8 mouse cellular contexts compared by ENCODE assay signal in genomic region chr4:126105131-126105783, GRCm38 (mm10). TPM values are rescaled to one million over a fixed set of nuclear protein-coding genes. Genes with fewer than 3 reads are reported as not detected.
DNase-seq lines count a peak whose midpoint lies in the region; ATAC-seq and TF ChIP-seq lines count a peak whose summit lies in the region.

No protein-coding gene starts in this region.

- WGBS in heart, embryonic 16.5 days = 62% methylated on average over 7 of the region's 7 CpGs
- WGBS in liver, postnatal 0 days (ENCODE audit: insufficient replicate concordance) = 73% methylated on average over 7 of the region's 7 CpGs

- peak; percentile 82 for DNase-seq in heart, adult 11 months
- DNase-seq in heart, postnatal 25 days (ENCODE audit: low spot score) = no peak
- DNase-seq in CH12.LX (ENCODE audit: extremely low read depth) = no peak
- DNase-seq in liver, postnatal 0 days = no peak
- DNase-seq in adipocyte (ENCODE audit: low spot score) = no peak
- DNase-seq in adrenal gland, postnatal 10 days = no peak
- no peak for DNase-seq in layer of hippocampus, adult 9-11 months

- H3K4me2 ChIP-seq in CH12.LX (ENCODE audit: insufficient read depth, low read depth, poor library complexity, severe bottlenecking) = peak overlapping the region; percentile 99
- H3K4me2 ChIP-seq in heart, embryonic 16.5 days (ENCODE audit: low read depth, low read length) = peak overlapping the region; percentile 97
- H3K4me2 ChIP-seq in liver, postnatal 0 days (ENCODE audit: low read depth, low read length) = peak overlapping the region; percentile 99

- peaks cover 0 to 37% of the 10 kb centered on the region in 2 experiments for H3K36me3 ChIP-seq in CH12.LX (replicated peaks in 1 of 2; ENCODE audit: control insufficient read depth in 1 of 2, insufficient read depth in 1 of 2, low read length in 1 of 2)
- no peaks in the 10 kb centered on the region for H3K36me3 ChIP-seq in heart, embryonic 16.5 days (ENCODE audit: control insufficient read depth, insufficient read depth)
- no peaks in the 10 kb centered on the region for H3K36me3 ChIP-seq in liver, postnatal 0 days (replicated peaks; ENCODE audit: insufficient read depth, low read length)

- H3K79me2 ChIP-seq in CH12.LX (replicated peaks; ENCODE audit: control insufficient read depth, extremely low read depth, insufficient read depth, poor library complexity, severe bottlenecking) = peaks cover 56% of the 10 kb centered on the region

- intact Hi-C loops in heart, postnatal 25 days (cut with DNase I) = no loop called here

- no peak for TF ChIP-seq CTCF in CH12.LX (conservative IDR thresholded peaks at IDR 0.05 in 1 of 2, IDR thresholded peaks at IDR 0.05 in 1 of 2; ENCODE audit: low read depth in 2 of 2, low read length in 2 of 2)
- TF ChIP-seq CTCF in liver, postnatal 0 days (IDR thresholded peaks at IDR 0.05; ENCODE audit: low read depth) = no peak

- no peak for TF ChIP-seq RAD21 in CH12.LX (IDR thresholded peaks at IDR 0.05; ENCODE audit: low read depth, low read length)

- in situ Hi-C loops in CH12.LX (cut with MboI; ENCODE audit: low pct_ligation_motif_present, low pct_unique_long_range_greater_than_20kb, low sequenced_read_pairs) = no loop called here

- TF ChIP-seq POLR2A in CH12.LX (IDR thresholded peaks at IDR 0.05; ENCODE audit: low read depth, low read length) = no peak

- ATAC-seq in heart, embryonic 16.5 days (replicated peaks; ENCODE audit: extremely low read depth, insufficient read depth, low FRiP score) = no peak
- no peak for ATAC-seq in liver, postnatal 0 days

- dilution Hi-C loops in CH12.LX (cut with MboI; ENCODE audit: extremely low pct_ligation_motif_present, extremely low pct_unique_long_range_greater_than_20kb, low sequenced_read_pairs) = no loop called here

- H3K4me1 ChIP-seq in CH12.LX (ENCODE audit: control insufficient read depth in 1 of 2, insufficient read depth in 2 of 2) = peaks cover 31 to 78% of the 10 kb centered on the region in 2 experiments
- H3K4me1 ChIP-seq in heart, embryonic 16.5 days (ENCODE audit: control insufficient read depth, insufficient read depth, low read length) = peaks cover 56% of the 10 kb centered on the region
- H3K4me1 ChIP-seq in liver, postnatal 0 days (ENCODE audit: insufficient read depth) = peaks cover 62% of the 10 kb centered on the region

- peak overlapping the region; percentile 74 to 94 (median 88) for H3K4me3 ChIP-seq in CH12.LX (replicated peaks in 1 of 3; ENCODE audit: low read depth in 2 of 3, low read length in 2 of 3, poor library complexity in 1 of 3)
- peak overlapping the region; percentile 91 for H3K4me3 ChIP-seq in heart, embryonic 16.5 days (ENCODE audit: low read length)
- H3K4me3 ChIP-seq in liver, postnatal 0 days (ENCODE audit: low read depth, low read length) = peak overlapping the region; percentile 90; the same call in 1 of the 2 replicates

- TF ChIP-seq EP300 in CH12.LX (IDR thresholded peaks at IDR 0.05; ENCODE audit: low read length) = no peak
- TF ChIP-seq EP300 in liver, postnatal 0 days (IDR thresholded peaks at IDR 0.05; ENCODE audit: low read depth) = no peak

- H3K9me3 ChIP-seq in CH12.LX (replicated peaks; ENCODE audit: low read length) = no peaks in the 10 kb centered on the region
- no peaks in the 10 kb centered on the region for H3K9me3 ChIP-seq in heart, embryonic 16.5 days (replicated peaks; ENCODE audit: control insufficient read depth, low read length)
- no peaks in the 10 kb centered on the region for H3K9me3 ChIP-seq in liver, postnatal 0 days (ENCODE audit: low read length)

- H3K27ac ChIP-seq in CH12.LX (ENCODE audit: insufficient read depth, low read depth) = peak overlapping the region; percentile 72
- no peak overlapping the region for H3K27ac ChIP-seq in heart, embryonic 16.5 days (ENCODE audit: low read length)
- H3K27ac ChIP-seq in liver, postnatal 0 days (ENCODE audit: low read depth) = peak overlapping the region; percentile 94; the same call in 1 of the 2 replicates

- H3K9ac ChIP-seq in CH12.LX (ENCODE audit: insufficient read depth, low read depth) = peak overlapping the region; percentile 96
- peak overlapping the region; percentile 93; the same call in 1 of the 2 replicates for H3K9ac ChIP-seq in heart, embryonic 16.5 days (ENCODE audit: low read length)
- H3K9ac ChIP-seq in liver, postnatal 0 days (replicated peaks) = peak overlapping the region; percentile 89; the same call in 1 of the 2 replicates

- no peaks in the 10 kb centered on the region for H3K27me3 ChIP-seq in CH12.LX (replicated peaks)
- no peaks in the 10 kb centered on the region for H3K27me3 ChIP-seq in heart, embryonic 16.5 days (ENCODE audit: control insufficient read depth, insufficient read depth, low read length)
- no peaks in the 10 kb centered on the region for H3K27me3 ChIP-seq in liver, postnatal 0 days (ENCODE audit: insufficient read depth, low read length)

TF ChIP-seq in CH12.LX, 34 proteins besides CTCF, POLR2A, EP300 and RAD21:
- TF ChIP-seq MAFK (IDR thresholded peaks at IDR 0.05; ENCODE audit: insufficient replicate concordance, low read length) (0 out of 2 replicates have a peak, but pooled peaks have one; percentile 23), NRF1 (IDR thresholded peaks at IDR 0.05; ENCODE audit: low read depth, low read length) (no peak), ETS1 (conservative IDR thresholded peaks at IDR 0.05; ENCODE audit: low read depth, low read length) (0 out of 2 replicates have a peak, but pooled peaks have one; percentile 16), UBTF (IDR thresholded peaks at IDR 0.05; ENCODE audit: low read depth, low read length) (0 out of 2 replicates have a peak, but pooled peaks have one; percentile 50), ZMIZ1 (IDR thresholded peaks at IDR 0.05; ENCODE audit: low read depth, low read length) (no peak), IRF4 (IDR thresholded peaks at IDR 0.05; ENCODE audit: low read depth, low read length) (0 out of 2 replicates have a peak, but pooled peaks have one; percentile 16), PAX5 (IDR thresholded peaks at IDR 0.05; ENCODE audit: low read length) (no peak), MXI1 (IDR thresholded peaks at IDR 0.05; ENCODE audit: low read depth, low read length) (peak; percentile 29; the same call in 1 of the 2 replicates), TBP (conservative IDR thresholded peaks at IDR 0.05; ENCODE audit: low read depth, low read length) (no peak)

RNA-seq across cellular contexts. Expression of gene Stk40, which starts 1.5 kb away (rescaled TPM):
- 10 to 100 TPM; 37.6 to 38.7 TPM for total RNA-seq in heart, postnatal 25 days (2021)
- total RNA-seq in CH12.LX (2012; rRNA removed) = 12.0 and 16.4 TPM in 2 replicates
- total RNA-seq in CH12.LX (2014; rRNA removed) = 6.4 and 8.6 TPM in 2 replicates
- 30.4 and 33.0 TPM in 2 replicates for polyA plus RNA-seq in CH12.LX (2012; ENCODE audit: insufficient read length, low read depth)
- 24.5 and 26.6 TPM in 2 replicates for polyA plus RNA-seq in heart, embryonic 16.5 days (2015; fragmentation: Nextera tagmentation; extraction: Ambion mirVana)
- polyA plus RNA-seq in liver, postnatal 0 days (2015; fragmentation: Nextera tagmentation; extraction: Ambion mirVana) = 11.3 and 12.1 TPM in 2 replicates
- total RNA-seq in adrenal gland, postnatal 10 days (2021) = 10 to 100 TPM; 48.4 to 53.0 TPM

RNA-seq across cellular contexts. Expression of gene Lsm10, which starts 8.8 kb away (rescaled TPM):
- total RNA-seq in heart, postnatal 25 days (2021) = 10 to 100 TPM; 10.7 to 12.1 TPM
- total RNA-seq in CH12.LX (2012; rRNA removed) = 48.4 and 52.1 TPM in 2 replicates
- 54.1 and 63.9 TPM in 2 replicates for total RNA-seq in CH12.LX (2014; rRNA removed)
- 38.1 and 49.2 TPM in 2 replicates for polyA plus RNA-seq in CH12.LX (2012; ENCODE audit: insufficient read length, low read depth)
- 41.7 and 47.2 TPM in 2 replicates for polyA plus RNA-seq in heart, embryonic 16.5 days (2015; fragmentation: Nextera tagmentation; extraction: Ambion mirVana)
- 24.7 and 27.7 TPM in 2 replicates for polyA plus RNA-seq in liver, postnatal 0 days (2015; fragmentation: Nextera tagmentation; extraction: Ambion mirVana)
- 10 to 100 TPM; 18.2 to 23.2 TPM for total RNA-seq in adrenal gland, postnatal 10 days (2021)

RNA-seq across cellular contexts. Expression of gene Eva1b, which starts 42.3 kb away (rescaled TPM):
- 10 to 100 TPM; 15.2 to 17.6 TPM for total RNA-seq in heart, postnatal 25 days (2021)
- 3.5 and 4.3 TPM in 2 replicates for total RNA-seq in CH12.LX (2012; rRNA removed)
- 0.97 and 1.3 TPM in 2 replicates for total RNA-seq in CH12.LX (2014; rRNA removed)
- 0.93 and 1.3 TPM in 2 replicates for polyA plus RNA-seq in CH12.LX (2012; ENCODE audit: insufficient read length, low read depth)
- 29.5 TPM in 2 replicates for polyA plus RNA-seq in heart, embryonic 16.5 days (2015; fragmentation: Nextera tagmentation; extraction: Ambion mirVana)
- polyA plus RNA-seq in liver, postnatal 0 days (2015; fragmentation: Nextera tagmentation; extraction: Ambion mirVana) = 17.1 and 17.7 TPM in 2 replicates
- total RNA-seq in adrenal gland, postnatal 10 days (2021) = 10 to 100 TPM; 36.3 to 41.2 TPM

RNA-seq across cellular contexts. Expression of gene Oscp1, which starts 46.9 kb away (rescaled TPM):
- total RNA-seq in heart, postnatal 25 days (2021) = 1 to 10 TPM; 1.1 to 1.7 TPM
- 6.7 and 8.3 TPM in 2 replicates for total RNA-seq in CH12.LX (2012; rRNA removed)
- total RNA-seq in CH12.LX (2014; rRNA removed) = 3.9 and 5.8 TPM in 2 replicates
- polyA plus RNA-seq in CH12.LX (2012; ENCODE audit: insufficient read length, low read depth) = 5.0 and 6.0 TPM in 2 replicates
- polyA plus RNA-seq in heart, embryonic 16.5 days (2015; fragmentation: Nextera tagmentation; extraction: Ambion mirVana) = 7.4 and 8.3 TPM in 2 replicates
- 0.90 and 1.5 TPM in 2 replicates for polyA plus RNA-seq in liver, postnatal 0 days (2015; fragmentation: Nextera tagmentation; extraction: Ambion mirVana)
- total RNA-seq in adrenal gland, postnatal 10 days (2021) = 10 to 100 TPM in 1 of 2 experiments, 1 to 10 TPM in 1; 8.2 to 11.2 TPM

RNA-seq across cellular contexts. Expression of gene Sh3d21, which starts 58.0 kb away (rescaled TPM):
- total RNA-seq in heart, postnatal 25 days (2021) = 1 to 10 TPM; 1.9 to 3.1 TPM
- total RNA-seq in CH12.LX (2012; rRNA removed) (0.21 and 0.25 TPM in 2 replicates), CH12.LX (2014; rRNA removed) (0.35 and 0.36 TPM in 2 replicates)
- polyA plus RNA-seq in CH12.LX (2012; ENCODE audit: insufficient read length, low read depth) = 0.46 and 0.52 TPM in 2 replicates
- 2.7 and 3.4 TPM in 2 replicates for polyA plus RNA-seq in heart, embryonic 16.5 days (2015; fragmentation: Nextera tagmentation; extraction: Ambion mirVana)
- polyA plus RNA-seq in liver, postnatal 0 days (2015; fragmentation: Nextera tagmentation; extraction: Ambion mirVana) = 2.4 and 2.7 TPM in 2 replicates
- 1 to 10 TPM; 3.3 to 3.9 TPM for total RNA-seq in adrenal gland, postnatal 10 days (2021)
